Mouse (Mus musculus): ENCODE results near the gene Phyhd1. TPM values are rescaled to one million over a fixed set of nuclear protein-coding genes. Genes with fewer than 3 reads are reported as not detected.

The Phyhd1 gene
- polyA plus RNA-seq, 1 experiment from 2014 or later: 13.0 TPM

GRCm38 (mm10) chr2:30257699-30258460 is 8.1 kb upstream of the Phyhd1 start:
- Histone ChIP-seq H3K27ac (replicated peaks) (no peak overlapping the region), H3K27me3 (no peaks in the 10 kb centered on the region), H3K9me3 (replicated peaks) (no peaks in the 10 kb centered on the region), H3K4me1 (replicated peaks) (peaks cover 31% of the 10 kb centered on the region), H3K9ac (no peak overlapping the region), H3K4me2 (no peak overlapping the region), H3K4me3 (replicated peaks) (no peak overlapping the region), H3K36me3 (replicated peaks) (peaks cover 82% of the 10 kb centered on the region)
- ATAC-seq (ENCODE audit: insufficient read depth): no peak
- WGBS (ENCODE audit: insufficient replicate concordance): 48% methylated on average over 7 of the region's 7 CpGs

- no peak overlapping the region for H3K4me2 ChIP-seq
- H3K4me3 ChIP-seq (replicated peaks): no peak overlapping the region
- H3K9me3 ChIP-seq (replicated peaks): no peaks in the 10 kb centered on the region
- 47% methylated on average over 4 of the region's 4 CpGs for WGBS (ENCODE audit: insufficient replicate concordance)
- no peak overlapping the region for H3K9ac ChIP-seq
- no peaks in the 10 kb centered on the region for H3K27me3 ChIP-seq
- peak; percentile 30; the same call in 1 of the 2 replicates for ATAC-seq (ENCODE audit: insufficient read depth)
- H3K27ac ChIP-seq (replicated peaks): no peak overlapping the region
- peaks cover 84% of the 10 kb centered on the region for H3K36me3 ChIP-seq (replicated peaks)
- peaks cover 28% of the 10 kb centered on the region for H3K4me1 ChIP-seq (replicated peaks)
Measured at GRCm38 (mm10) chr2:30258600-30258999, 7.4 kb upstream of the Phyhd1 start.

- Histone ChIP-seq H3K4me1 (replicated peaks) (peaks cover 25% of the 10 kb centered on the region), H3K9ac (no peak overlapping the region), H3K27ac (replicated peaks) (no peak overlapping the region), H3K4me3 (replicated peaks) (no peak overlapping the region), H3K36me3 (replicated peaks) (peaks cover 92% of the 10 kb centered on the region), H3K4me2 (no peak overlapping the region), H3K9me3 (replicated peaks) (no peaks in the 10 kb centered on the region), H3K27me3 (no peaks in the 10 kb centered on the region)
- WGBS (ENCODE audit: insufficient replicate concordance): 77% methylated on average over 15 of the region's 15 CpGs
- no peak for ATAC-seq (ENCODE audit: insufficient read depth)
Measured at GRCm38 (mm10) chr2:30259131-30260064, 6.6 kb upstream of the Phyhd1 start.

GRCm38 (mm10) chr2:30261064-30261736 is 4.8 kb upstream of the Phyhd1 start:
- H3K4me1 ChIP-seq (replicated peaks): peaks cover 40% of the 10 kb centered on the region
- WGBS (ENCODE audit: insufficient replicate concordance): 75% methylated on average over 4 of the region's 4 CpGs
- H3K9me3 ChIP-seq (replicated peaks): no peaks in the 10 kb centered on the region
- H3K27me3 ChIP-seq: no peaks in the 10 kb centered on the region
- no peak overlapping the region for H3K4me2 ChIP-seq
- no peak for ATAC-seq (ENCODE audit: insufficient read depth)
- peaks cover 86% of the 10 kb centered on the region for H3K36me3 ChIP-seq (replicated peaks)
- no peak overlapping the region for H3K27ac ChIP-seq (replicated peaks)
- H3K4me3 ChIP-seq (replicated peaks): no peak overlapping the region
- H3K9ac ChIP-seq: no peak overlapping the region

GRCm38 (mm10) chr2:30261921-30262839 is 3.8 kb upstream of the Phyhd1 start:
- H3K9ac ChIP-seq: no peak overlapping the region

GRCm38 (mm10) chr2:30262840-30263441 is 3.1 kb upstream of the Phyhd1 start:
- Histone ChIP-seq H3K4me2 (no peak overlapping the region), H3K36me3 (replicated peaks) (peaks cover 68% of the 10 kb centered on the region), H3K9me3 (replicated peaks) (no peaks in the 10 kb centered on the region), H3K4me1 (replicated peaks) (peaks cover 51% of the 10 kb centered on the region), H3K4me3 (replicated peaks) (no peak overlapping the region), H3K9ac (no peak overlapping the region), H3K27ac (replicated peaks) (no peak overlapping the region), H3K27me3 (no peaks in the 10 kb centered on the region)
- WGBS (ENCODE audit: insufficient replicate concordance): 82% methylated on average over 4 of the region's 4 CpGs
- ATAC-seq (ENCODE audit: insufficient read depth): no peak

More at GRCm38 (mm10) chr2:30261921-30262839, 3.8 kb upstream of the Phyhd1 start:
- no peak for ATAC-seq (ENCODE audit: insufficient read depth)
- Histone ChIP-seq H3K4me2 (no peak overlapping the region), H3K27ac (replicated peaks) (no peak overlapping the region), H3K4me3 (replicated peaks) (no peak overlapping the region), H3K9me3 (replicated peaks) (no peaks in the 10 kb centered on the region), H3K27me3 (no peaks in the 10 kb centered on the region), H3K4me1 (replicated peaks) (peaks cover 49% of the 10 kb centered on the region), H3K36me3 (replicated peaks) (peaks cover 76% of the 10 kb centered on the region)
- WGBS (ENCODE audit: insufficient replicate concordance): 88% methylated on average over 18 of the region's 18 CpGs

- Histone ChIP-seq H3K27me3 (no peaks in the 10 kb centered on the region), H3K27ac (replicated peaks) (no peak overlapping the region), H3K9ac (no peak overlapping the region), H3K4me3 (replicated peaks) (no peak overlapping the region), H3K36me3 (replicated peaks) (peaks cover 59% of the 10 kb centered on the region), H3K9me3 (replicated peaks) (no peaks in the 10 kb centered on the region), H3K4me1 (replicated peaks) (peaks cover 46% of the 10 kb centered on the region), H3K4me2 (no peak overlapping the region)
- ATAC-seq (ENCODE audit: insufficient read depth): no peak
- WGBS (ENCODE audit: insufficient replicate concordance): 76% methylated on average over 6 of the region's 6 CpGs
Measured at GRCm38 (mm10) chr2:30263811-30264210, 2.2 kb upstream of the Phyhd1 start.

GRCm38 (mm10) chr2:30264671-30265519 is 1.1 kb upstream of the Phyhd1 start:
- H3K4me2 ChIP-seq: no peak overlapping the region
- no peaks in the 10 kb centered on the region for H3K27me3 ChIP-seq
- peaks cover 49% of the 10 kb centered on the region for H3K36me3 ChIP-seq (replicated peaks)
- H3K27ac ChIP-seq (replicated peaks): peak overlapping the region; percentile 78
- H3K9me3 ChIP-seq (replicated peaks): no peaks in the 10 kb centered on the region
- H3K4me1 ChIP-seq (replicated peaks): peaks cover 43% of the 10 kb centered on the region
- no peak overlapping the region for H3K9ac ChIP-seq
- WGBS (ENCODE audit: insufficient replicate concordance): 75% methylated on average over 7 of the region's 7 CpGs
- ATAC-seq (ENCODE audit: insufficient read depth): no peak
- no peak overlapping the region for H3K4me3 ChIP-seq (replicated peaks)

- H3K27ac ChIP-seq (replicated peaks): peak overlapping the region; percentile 78
- no peak overlapping the region; the same call in 1 of the 2 replicates for H3K9ac ChIP-seq
- peak; percentile 75 for ATAC-seq (ENCODE audit: insufficient read depth)
- H3K4me2 ChIP-seq: peak overlapping the region; percentile 44
- H3K4me1 ChIP-seq (replicated peaks): peaks cover 46% of the 10 kb centered on the region
- no peaks in the 10 kb centered on the region for H3K27me3 ChIP-seq
- 35% methylated on average over 4 of the region's 4 CpGs for WGBS (ENCODE audit: insufficient replicate concordance)
- H3K9me3 ChIP-seq (replicated peaks): no peaks in the 10 kb centered on the region
- peak overlapping the region; percentile 31 for H3K4me3 ChIP-seq (replicated peaks)
- H3K36me3 ChIP-seq (replicated peaks): peaks cover 34% of the 10 kb centered on the region
Measured at GRCm38 (mm10) chr2:30266392-30266941, 464 bp downstream of the Phyhd1 start.
